Mouse (Mus musculus) gonadal fat pad, adult 2 months (tissue): ENCODE data around the gene Ccdc22. TPM values are rescaled to one million over a fixed set of nuclear protein-coding genes. Genes with fewer than 3 reads are reported as not detected.

Source experiments
- DNase-seq: peaks from one replicate; pipeline ENCODE4 v3.0.0-alpha.2; 2012; ENCODE audit warnings: low read depth
- polyA plus RNA-seq: library from polyadenylated mRNA; depleted of rRNA; stranded (reverse); fragments of >200 nt; gene quantifications from 2 replicates; pipeline ENCODE4 v1.2.3, GENCODE M21; 2012; rRNA removed

Ccdc22 gene
- polyA plus RNA-seq, result 12.8 and 15.2 TPM in 2 replicates

DNA sequence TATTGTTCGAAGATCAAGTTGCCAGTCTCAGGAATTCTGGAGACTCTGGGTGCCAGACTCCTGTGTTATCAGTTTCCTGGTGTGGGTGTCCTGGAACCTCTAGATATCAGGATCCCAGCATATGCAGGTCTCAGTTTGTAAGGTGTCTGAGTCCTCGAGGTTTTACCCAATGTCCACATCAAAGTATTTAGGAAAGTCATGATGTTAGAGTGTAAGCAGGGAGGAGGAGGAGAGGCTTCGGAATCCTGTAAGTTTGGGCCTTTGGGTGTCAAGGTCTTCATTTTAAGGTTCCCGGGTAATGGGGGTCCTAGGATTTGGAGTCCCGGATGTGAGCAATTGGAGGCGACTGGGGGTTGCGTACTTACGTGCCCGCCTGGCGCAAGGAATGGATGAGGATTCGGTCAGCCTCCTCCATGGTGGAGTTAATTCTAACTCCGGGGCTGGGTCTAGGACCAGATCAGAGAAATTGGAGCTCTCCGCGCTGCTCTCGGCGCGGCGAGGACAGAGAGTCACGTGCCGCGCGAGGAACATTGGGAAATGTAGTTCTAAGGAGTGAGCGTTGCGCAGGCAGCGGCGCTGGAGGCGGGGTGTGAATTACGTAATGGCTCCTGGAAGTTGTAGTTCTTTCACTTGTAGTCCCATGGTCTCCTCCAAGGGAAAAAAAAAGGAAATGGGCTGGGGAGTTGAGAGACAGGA lies at the start of gene Ccdc22:
Ccdc22 (minus strand) TSS at position 639 of the 696 bp plus-strand sequence.
- DNase-seq, result peak; percentile 6

DNA sequence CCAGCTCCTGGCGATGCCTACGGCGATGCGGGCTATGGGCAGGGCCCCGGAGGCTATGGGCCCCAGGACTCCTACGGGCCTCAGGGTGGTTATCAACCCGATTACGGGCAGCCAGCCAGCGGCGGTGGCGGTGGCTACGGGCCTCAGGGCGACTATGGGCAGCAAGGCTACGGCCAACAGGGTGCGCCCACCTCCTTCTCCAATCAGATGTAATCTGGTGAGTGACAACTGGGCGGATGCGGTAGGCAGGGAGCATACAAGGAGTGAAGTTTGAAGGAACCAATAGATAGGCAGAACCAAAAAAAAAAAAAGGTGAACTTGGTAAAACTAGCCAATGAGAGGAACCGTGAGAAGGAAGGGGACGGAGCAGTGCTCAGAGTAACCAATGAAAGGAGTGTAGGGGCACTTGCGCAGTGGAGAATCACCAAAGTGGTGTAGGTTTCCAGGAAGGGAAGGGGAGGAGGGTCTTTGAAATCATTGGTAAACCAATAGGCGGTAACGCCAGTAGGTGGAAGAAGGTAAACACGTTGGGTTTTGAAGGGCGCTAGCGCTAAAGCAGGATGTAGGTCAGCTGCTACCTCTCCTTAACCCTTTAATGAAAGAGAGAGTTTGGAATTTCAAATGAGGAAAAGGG lies 43.5 kb upstream of the Ccdc22 start:
- DNase-seq, result no peak

DNA sequence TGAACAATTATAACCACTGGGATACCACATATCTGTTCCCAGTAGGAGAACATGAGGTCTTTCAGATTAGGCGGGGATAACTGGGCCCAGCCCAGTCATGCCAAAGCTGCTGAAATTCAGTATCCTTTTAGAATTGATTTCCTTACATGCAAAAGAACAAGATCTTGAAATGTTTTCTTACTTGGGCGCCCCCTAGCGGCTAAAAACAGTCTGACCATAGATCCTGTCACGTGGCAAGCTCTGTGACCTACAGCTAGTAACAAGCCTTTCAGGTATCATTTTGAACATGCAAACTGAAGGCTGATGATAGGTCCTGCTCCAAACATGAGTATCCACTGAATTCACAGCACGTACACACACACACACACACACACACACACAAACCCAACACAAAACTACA lies 40.0 kb upstream of the Ccdc22 start:
- DNase-seq, result no peak

DNA sequence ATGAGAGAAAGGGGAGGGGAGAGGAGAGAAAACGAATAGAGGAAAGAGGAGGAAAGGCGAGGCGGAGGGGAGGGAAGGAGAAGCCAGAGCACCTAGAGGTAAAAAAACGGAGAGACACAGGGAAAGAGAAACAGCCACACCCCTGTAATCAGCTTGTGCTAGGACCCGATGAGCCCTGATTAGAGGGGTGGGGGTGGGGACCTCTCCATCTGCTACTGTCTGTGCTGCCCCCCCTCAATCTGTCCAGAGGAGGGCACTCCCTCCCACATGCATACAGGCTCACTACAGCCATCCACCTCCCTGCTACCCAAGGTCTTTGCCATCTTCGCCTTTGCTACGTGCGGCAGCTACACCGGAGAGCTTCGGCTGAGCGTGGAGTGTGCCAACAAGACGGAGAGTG lies 35.5 kb upstream of the Ccdc22 start:
- no peak for DNase-seq

DNA sequence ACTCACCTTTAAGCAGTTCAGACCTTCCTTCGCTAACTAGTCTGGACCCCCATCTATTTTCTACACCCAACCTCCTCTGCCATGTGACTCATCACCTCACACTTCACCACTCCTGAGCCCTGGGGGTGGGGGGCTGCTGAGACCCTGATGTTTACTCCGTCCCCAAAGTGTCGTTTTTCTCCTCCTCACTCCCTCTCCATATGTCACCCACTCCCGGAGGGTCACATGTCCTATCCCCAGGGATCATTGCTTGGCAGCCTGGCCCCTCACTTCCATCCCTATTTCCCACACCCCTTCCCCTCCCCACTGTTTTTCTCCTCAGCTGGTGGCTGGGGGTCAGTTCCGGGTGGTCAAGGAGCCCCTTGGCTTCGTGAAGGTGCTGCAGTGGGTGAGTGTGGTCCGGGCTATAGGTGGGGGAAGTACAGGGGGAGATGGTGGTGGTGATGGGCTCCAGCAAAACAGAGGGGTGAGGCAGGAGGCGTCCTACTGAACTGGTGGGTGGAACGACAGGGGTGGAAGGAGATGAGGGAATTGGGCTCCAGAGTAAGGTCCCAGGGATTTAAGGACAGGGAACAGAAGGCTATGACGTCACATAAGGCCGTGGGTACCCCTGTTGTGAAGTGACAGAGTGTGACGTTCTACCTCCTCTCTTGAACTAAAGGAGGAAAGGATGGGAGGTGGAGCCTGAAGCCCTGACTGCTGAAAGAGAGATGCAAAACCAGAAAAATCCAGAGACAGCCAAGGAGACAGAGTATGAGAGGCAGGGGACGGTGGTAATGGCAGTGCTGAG lies 34.4 kb upstream of the Ccdc22 start:
- no peak for DNase-seq

DNA sequence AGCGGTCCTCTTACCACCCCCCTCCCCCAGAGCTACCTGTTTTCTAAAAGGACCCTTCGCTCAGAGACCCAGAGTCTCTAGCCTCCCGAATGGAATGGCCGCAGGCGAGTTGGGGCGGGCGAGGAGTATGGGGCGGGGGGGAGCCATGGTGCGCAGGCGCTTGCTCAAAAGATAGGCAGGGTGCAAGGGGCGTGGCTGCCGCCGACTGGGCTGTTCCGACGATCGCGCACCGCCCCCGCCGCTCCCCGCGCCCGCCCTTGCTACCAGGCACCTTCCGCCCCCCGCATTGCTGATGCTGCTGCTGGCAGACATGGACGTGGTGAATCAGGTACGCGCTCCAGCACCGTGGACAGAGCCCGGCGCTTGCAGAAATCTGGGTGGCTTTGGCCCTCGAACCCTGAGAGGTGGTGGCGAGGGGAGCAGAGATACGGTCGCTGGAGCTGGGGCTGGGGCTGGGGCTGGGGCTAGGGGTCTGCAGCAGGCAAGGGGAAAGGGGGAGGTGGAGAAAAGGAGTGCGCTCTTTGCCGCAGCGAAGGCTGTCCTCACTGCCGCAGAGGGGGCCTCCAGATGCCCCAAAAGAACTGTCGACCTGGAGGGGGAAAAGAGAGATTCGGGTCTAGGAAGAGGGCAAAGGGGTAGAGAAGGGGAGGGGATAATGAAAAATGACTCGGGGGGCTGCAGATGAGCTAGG lies 33.2 kb upstream of the Ccdc22 start, which contains the start of gene Syp:
Syp (plus strand) TSS at position 71 of the 691 bp plus-strand sequence.
- no peak for DNase-seq

DNA sequence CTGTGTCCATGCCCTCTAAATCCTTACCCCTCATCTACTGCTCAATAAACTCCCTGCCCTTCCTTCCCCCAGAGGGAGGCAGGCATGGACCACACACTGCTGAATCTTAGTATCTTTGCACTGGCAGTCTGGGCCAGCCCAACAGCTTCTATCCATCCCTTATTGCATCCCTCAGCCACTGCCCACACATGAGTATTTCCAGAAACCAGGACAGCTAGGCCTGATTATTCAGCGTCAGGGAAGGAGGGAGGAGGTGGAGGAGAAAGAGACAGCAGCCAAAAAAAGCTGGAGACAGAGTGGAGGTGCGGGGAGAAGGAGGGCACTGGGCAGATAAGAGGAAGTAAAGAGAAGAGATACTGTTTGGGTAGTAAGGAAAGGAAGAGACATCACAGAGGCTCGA lies 29.8 kb upstream of the Ccdc22 start:
- no peak for DNase-seq

DNA sequence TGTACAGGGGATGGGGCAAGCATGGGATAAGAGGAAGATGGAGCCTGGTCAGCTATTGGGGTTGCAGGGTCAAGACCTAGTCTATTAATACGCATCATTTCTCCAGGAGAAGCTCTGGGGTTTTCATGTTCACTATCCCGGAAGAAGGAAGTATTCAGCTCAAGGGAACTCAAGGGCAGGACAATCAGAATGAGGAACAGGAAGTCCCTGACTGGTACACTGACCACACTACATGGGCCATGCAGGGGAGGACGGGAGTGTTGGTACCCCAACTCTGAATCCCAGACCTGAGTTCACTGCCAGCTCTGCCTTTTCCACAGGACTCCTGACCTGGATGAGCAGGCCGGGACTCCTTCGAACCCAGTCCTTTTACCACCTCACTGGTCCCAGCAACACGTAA lies 27.2 kb upstream of the Ccdc22 start:
- no peak for DNase-seq

DNA sequence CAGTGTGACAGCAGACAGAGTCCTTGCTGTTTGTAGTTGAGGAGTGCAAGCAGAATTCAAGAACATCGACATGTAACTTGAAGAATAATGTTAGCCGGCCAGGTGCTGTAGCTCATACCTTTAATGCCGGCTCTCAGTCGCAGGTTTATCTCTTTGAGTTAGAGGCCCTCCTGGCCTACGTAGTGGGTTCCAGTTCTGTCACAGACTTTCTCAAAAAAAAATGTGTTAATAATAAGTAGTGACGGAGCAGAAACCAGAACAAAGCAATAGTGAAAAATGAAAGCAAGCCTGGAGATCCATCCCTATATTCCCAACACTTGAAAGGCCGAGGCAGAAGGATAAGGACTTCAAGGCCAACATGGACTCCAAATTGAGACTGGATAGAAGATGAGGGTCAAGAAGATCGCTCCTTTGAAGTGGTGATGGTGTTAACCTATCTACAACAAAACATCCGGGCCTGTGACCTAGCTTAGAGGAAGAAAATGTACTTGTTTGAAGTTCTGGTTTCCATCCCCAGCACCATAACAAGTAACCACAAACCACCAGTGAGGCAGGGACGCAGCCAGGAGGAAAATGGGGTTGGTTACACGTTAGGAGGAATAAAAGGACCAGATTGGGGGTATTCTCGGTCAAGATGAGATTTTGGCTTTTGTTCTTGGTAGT lies 12.7 kb upstream of the Ccdc22 start:
- no peak for DNase-seq

DNA sequence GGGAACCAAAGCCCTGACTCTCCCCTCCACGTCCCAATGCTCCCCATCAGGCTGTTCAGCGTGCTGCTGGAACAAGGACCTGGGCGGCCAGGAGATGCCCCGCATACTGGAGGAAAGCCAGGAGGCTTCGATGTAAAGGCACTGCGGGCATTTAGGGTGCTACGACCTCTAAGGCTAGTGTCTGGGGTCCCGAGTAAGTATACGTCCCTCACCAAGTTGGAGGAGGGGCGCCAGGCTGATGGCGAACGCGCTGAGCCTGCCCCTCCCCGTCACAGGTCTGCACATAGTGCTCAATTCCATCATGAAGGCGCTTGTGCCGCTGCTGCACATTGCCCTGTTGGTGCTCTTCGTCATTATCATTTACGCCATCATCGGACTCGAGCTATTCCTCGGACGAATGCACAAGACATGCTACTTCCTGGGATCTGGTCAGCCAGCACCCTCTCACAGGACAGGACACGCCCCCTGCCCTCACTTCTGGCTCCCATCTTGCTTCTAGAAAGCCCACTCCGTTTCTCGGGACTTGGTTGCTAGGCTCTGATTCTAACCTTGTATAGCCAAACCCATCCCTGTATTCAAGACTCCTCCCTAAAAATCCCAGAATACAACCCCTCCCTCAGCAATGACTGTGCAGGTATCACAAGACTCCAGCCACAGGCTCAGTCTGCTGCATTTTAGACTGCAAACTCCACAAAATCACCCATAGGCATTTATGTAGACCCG lies 5.4 kb upstream of the Ccdc22 start:
- no peak for DNase-seq

DNA sequence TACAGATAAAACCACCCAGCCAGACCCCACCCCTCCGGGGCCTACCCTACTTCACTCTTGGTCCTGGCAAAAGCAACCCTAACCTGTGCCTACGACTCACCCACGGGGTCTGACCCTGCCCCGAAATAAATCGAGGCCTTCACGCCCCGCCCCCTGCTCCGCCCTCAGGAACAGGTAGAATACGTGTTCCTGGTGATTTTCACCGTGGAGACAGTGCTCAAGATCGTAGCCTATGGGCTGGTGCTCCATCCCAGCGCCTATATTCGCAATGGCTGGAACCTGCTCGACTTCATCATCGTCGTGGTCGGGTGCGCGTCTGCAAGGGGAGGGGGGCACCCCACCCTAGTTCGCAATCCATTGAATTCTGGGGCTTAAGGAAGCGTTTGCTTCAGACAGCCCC lies 4.7 kb upstream of the Ccdc22 start:
- no peak for DNase-seq

DNA sequence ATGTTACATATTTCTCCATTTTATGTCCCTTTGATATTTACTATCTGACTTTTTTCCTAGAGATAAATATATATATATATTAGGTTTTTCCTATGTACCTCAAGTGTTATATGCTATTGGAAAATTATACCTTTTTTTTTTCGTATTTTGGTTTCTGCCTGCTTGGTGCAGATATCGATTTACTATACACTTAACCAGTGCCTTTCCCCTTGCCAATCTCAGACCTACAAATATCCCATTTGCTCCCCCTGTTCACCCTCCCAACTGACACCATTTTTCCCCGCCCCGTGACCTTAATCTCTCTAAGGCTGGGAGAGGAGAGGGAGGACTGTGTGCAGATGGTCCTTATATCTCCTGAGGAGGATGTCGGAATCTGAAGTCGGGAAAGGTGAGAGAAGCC lies 1.5 kb upstream of the Ccdc22 start, which contains the start of gene Cacna1f:
Cacna1f (plus strand) TSS at position 301 of the 400 bp plus-strand sequence.
- DNase-seq, result no peak

DNA sequence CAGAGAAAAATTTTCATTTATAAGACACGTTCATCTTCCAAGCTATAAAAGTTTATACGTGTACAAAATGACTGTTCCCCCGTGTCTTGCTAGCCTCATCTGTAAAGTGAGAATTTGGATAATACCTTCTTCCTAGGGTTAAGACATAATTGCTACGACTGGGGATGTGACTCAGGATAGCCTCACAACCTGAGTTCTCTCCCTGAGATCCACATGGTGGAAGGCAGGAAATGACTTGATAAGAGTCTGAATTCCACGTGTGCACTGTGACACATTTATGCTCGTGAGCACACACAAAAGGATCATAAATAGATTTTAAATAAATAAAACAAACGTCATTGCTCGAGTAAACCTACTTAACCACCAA lies 241 bp upstream of the Ccdc22 start:
- no peak for DNase-seq

DNA sequence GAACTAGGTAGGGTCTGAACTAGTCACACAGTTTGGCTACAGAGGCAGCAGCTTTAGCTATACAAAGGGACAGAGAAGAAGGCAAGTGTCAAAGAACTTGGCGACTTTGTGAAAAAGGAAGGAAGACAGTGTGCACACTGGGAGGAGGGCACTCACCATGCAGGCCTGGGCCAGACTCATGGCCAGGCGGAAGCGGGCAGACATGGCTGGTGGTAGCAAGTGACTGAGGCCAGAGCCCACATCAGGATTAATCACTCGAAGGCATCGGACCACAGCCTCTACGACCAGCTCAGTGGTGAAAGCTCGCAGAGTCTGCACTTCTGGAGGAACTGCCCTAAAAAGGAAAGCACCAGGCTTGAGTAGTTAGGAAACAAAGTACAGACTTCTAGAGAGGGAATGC lies 1.3 kb downstream of the Ccdc22 start:
- no peak for DNase-seq

DNA sequence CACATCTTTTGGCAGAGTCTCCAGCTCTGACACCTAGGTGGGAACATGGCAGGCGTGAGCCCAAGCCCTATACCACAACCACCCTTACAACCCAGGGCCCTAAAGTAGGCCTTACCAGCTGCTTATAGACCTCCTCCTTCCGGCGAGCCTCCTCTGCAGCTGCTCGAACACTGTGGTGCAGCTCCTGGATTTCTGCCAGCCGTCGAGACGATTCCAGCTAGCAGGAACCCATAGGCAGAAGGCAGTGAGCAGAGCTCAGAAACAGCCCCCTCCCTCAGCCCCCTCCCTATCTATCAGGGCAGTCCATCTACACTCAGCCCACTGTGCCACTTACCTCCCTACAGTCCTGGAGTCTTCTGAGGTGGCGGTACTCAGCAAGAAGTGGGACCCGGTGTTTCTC lies 9.9 kb downstream of the Ccdc22 start:
- no peak for DNase-seq

DNA sequence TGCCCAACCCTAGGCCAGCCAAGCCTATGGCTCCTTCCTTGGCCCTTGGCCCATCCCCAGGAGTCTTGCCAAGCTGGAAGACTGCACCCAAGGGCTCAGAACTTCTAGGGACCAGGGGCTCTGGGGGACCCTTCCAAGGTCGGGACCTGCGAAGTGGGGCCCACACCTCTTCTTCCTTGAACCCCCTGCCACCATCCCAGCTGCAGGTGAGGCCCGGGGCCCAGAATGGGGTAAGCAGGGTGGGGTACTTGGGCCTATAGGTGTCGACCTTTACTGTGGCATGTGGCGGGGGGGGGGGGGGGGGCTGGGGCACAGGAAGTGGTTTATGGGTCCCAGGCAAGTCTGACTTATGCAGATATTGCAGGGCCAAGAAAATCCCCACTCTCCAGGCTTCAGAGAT lies 19.0 kb downstream of the Ccdc22 start:
- DNase-seq, result no peak

DNA sequence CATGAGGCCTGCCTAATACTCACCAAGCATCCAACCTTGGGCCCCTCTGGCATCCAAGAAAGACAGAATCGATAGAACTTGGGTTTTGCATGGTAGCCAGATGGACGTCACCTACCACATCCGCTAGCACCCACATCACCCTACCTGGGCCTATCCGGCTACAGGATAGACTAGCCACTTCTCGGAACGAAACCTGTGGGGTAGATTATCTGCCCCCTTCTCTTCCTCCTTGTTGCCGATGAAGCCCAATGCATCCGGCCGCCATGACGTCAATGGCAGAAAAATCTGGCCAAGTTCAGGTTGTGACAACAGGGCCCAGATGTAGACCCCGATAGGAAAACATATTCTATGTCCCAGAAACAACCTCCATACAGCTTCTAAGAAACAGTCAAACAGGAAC lies 21.4 kb downstream of the Ccdc22 start:
- no peak for DNase-seq

DNA sequence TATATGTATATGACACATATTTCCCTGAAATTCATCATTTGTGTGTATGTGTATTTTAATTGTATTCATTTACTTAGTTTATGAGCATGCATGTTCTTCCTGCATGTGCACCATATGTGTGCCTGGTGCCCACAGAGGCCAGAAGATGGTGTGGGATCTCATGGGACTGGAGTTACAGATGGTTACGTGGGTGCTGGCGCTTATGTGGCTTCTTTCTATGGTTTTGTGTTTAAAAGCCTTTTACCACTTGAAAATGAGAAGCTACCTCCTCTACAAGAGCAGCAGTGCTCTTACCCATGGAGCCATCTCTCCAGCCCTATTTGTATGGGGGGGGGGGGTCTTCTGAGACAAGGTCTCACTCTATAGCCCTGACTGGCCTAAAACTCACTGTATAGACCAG lies 24.2 kb downstream of the Ccdc22 start:
- no peak for DNase-seq

DNA sequence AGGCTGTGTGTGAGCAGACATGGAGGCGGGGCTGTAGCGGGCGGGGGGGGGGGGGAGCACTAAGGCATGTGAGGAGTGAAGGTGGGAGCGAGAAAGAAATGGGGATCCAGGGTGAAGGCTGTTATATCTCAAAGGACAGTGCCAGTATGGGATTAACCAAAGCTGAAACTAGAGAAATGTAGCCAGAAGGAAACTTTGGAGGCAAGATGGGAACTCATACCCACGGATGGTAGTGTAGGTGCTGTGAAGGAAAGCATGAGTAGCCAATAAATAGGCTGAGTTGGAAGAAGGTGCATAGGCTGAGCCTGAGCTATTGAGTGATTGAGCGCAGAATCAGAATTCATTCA lies 30.5 kb downstream of the Ccdc22 start:
- DNase-seq, result no peak

DNA sequence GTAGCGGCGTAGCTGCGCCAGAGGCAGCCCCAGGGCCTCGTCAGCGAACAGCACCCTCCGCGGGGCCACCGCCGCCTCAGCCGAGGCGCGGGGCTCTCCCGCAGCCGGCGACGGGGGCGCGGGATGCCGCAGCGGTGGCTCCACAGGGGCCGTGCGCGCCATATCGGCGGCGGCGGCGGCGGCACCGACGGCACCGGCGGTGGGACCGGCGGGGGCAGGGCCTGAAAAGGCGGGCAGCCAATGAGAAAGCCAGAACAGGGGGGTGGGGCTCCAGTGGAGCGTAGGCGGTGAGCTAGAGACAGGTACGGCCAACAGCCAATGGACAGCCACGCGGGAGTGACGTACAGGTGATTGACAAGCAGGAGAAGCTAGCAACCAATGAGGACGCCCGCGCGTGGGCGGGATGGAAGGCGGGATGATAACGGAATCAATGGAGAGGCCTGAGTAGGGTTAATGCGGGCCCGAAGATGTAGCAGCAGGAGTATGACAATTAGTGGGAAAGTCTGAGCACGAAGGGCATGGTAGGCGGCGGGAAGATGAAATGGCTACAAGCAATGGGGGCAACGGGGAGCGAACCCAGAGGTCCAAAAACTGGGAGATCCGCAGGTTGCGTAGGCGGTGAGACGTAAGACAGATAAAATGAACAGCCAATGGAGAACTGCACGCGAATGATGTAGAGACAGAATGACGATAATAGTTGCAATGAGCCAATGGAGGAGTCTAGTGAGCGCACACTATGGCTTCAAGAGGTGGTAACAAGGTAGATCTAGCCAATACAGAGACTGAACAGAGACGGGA lies 31.0 kb downstream of the Ccdc22 start, which contains the start of gene Ppp1r3f:
Ppp1r3f (minus strand) TSS at position 197 of the 798 bp plus-strand sequence.
- DNase-seq, result peak; percentile 31
